Mouse (Mus musculus): ENCODE measurements around the gene Bricd5.

- no peak for TF ChIP-seq CTCF (IDR thresholded peaks at IDR 0.05; ENCODE audit: borderline replicate concordance, insufficient read depth, low read depth, low read length)
- TF ChIP-seq POLR2A (IDR thresholded peaks at IDR 0.05; ENCODE audit: borderline replicate concordance, insufficient read depth, low read length) = no peak
These were observed 1.2 kb upstream of the Bricd5 start for GRCm38 (mm10) chr17:24472512-24472911.

All from cerebellum, adult 2 months (tissue).